Mouse (Mus musculus) gastrocnemius, adult 2 months (tissue): Measurements from ENCODE around the gene Qser1. TPM values are rescaled to one million over a fixed set of nuclear protein-coding genes. Genes with fewer than 3 reads are reported as not detected.

Experiments
- DNase-seq: peaks from one replicate; pipeline ENCODE4 v3.0.0; 2022
- H3K27ac ChIP-seq: fragments of 200-600 bp; 2 replicates; pipeline ENCODE4 v1.8.1; 2022; ENCODE audit warnings: mild to moderate bottlenecking
- H3K4me3 ChIP-seq: fragments of 200-600 bp; 2 replicates; pipeline ENCODE4 v1.8.1; 2022; ENCODE audit warnings: mild to moderate bottlenecking, moderate library complexity
- CTCF ChIP-seq: fragments of 200-600 bp; IDR thresholded peaks from 2 replicates; pipeline ENCODE4 v1.8.1; 2022; ENCODE audit warnings: antibody characterized with exemption, mild to moderate bottlenecking, moderate library complexity
- intact Hi-C: fragments of 180-260 bp; cut with DNase I; formaldehyde crosslinking; loops from one replicate; pipeline ENCODE4 v1.15.1; 2025
- total RNA-seq, 2 experiments: library from RNA; stranded (reverse); gene quantifications; 2 replicates each; pipeline ENCODE4 v1.2.3; 2021

Gene Qser1
- total RNA-seq, 2 experiments from 2014 or later = 53.4 to 64.6 TPM

DNA sequence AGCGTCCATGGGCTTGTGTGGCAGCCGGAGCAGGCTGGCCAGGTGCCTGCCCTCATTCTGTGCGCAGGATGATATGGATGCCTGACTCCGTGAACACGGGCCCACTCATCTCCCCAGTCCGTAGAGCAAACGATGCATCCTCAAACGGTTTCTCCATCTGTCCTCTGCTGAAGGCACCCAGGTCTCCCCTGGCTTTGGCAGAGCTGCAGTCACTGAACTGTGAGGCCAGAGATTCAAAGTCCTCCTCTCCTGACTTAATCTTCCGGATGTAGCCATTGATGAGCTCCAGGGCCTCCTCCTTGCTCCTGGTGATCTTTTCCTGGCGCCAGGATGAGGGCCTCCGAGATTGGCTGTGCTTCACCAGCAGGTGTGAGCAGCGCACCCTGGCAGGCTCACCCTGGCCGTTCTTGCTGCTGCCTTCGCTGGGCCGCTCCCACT is 102.3 kb downstream of the Qser1 start:
- intact Hi-C loops = no loop called here
- TF ChIP-seq CTCF = no peak
- peak; percentile 70 for DNase-seq
- H3K4me3 ChIP-seq = no peak overlapping the region
- H3K27ac ChIP-seq = no peak overlapping the region

DNA sequence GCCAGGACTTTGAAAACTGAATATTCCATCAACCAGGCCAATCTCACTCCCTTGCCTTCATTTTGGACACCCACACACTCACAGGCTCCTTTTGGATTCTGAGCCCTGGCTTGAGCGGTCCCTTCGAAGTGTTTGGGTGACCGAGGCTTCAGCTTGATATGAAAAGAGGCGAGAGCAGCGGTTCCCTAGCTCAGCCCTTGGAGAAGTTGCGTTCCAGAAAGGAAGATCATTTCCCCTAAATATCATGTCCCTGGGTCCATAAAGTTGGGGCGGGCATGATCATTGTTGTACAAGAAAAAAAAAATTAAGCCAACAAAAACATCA is 104.1 kb downstream of the Qser1 start:
- H3K4me3 ChIP-seq = peak overlapping the region; percentile 89
- H3K27ac ChIP-seq = peak overlapping the region; percentile 92
- intact Hi-C loops = no loop called here
- DNase-seq = no peak
- TF ChIP-seq CTCF = no peak

DNA sequence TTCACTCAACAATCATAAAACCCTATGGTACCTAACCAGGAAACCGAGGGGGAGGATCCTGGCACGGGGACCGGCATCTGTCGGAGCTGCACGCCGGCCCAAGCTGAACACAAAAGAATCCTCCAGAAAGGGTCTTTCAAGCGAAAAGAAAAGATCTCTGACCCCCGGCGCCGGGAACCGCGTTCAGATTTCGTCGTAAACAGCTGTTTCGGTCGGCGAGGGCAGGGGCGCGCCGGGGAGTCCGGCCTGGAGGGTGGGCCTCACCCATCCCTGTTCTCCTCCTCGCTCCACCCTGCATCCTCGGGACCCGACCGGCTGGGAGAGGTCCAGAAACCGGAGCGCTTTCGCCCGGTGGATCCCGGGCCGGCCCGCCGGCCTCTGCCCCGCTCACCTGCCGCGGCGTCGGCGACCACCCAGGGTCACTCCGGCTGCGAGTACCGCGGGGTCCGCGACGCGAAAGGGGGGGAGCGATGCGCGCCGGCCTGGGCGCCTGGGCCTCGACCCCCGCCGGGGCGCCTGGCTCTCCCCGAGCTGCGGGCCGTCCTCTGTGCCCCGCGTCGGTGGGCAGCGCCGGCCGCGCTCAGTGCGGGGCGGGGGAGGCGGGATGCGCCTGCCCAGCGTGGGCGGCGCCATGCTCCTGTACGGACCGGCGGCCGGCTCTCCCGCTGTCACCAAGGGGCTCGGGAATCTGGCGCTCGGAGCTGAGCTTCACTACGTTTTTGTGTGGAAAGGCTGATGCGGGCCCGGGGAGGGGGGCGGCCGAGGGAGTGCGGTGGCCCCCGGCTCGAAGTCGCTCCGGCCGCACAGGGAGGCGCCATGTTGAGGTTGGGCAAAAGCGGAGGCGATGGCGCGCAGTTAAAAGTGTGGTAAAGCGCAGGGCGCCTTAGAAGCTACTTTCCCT is 104.7 kb downstream of the Qser1 start, which contains the start of gene Tcp11l1:
Gene Tcp11l1 (minus strand): TSS at position 585 of the 901 bp plus-strand sequence.
- TF ChIP-seq CTCF = no peak
- peak within 1 kb of the TSS; percentile 92 for H3K27ac ChIP-seq
- peak within 1 kb of the TSS; percentile 89 for H3K4me3 ChIP-seq
- peak; percentile 70 for DNase-seq
- intact Hi-C loops = no loop called here

DNA sequence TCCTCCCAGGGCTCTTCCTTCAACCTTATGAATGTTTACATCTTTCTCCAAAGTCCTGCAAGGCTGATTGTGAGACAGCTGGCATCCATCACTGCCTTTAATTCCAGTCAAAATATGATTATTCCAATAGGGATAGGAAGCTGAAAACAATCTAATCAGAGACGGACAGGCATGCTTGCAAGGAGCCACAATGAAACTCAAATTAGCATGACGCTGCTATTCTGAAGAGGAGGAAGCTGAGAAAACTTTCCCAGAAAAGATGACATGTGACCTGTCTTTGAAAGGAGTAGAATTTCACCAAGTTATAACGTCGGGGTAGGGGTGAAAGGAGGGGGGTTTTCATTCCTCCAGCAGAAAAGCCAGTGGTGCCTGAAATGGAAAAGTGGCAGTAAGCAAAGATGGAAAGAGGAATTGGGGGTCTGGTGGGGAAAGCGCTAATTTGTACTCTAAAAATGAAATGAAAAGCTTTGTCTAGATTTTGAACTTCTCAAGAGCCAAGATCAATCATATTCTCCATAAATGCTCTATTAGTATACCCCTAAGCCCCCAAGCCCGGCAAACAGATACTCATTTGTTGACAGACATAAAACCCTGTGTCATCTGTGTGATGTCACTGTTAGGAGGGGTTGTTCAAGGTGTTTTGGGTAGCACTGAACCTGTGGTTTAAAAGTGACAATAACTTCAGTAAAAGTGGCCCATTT is 105.7 kb downstream of the Qser1 start:
- intact Hi-C loops = no loop called here
- no peak for DNase-seq
- Histone ChIP-seq H3K27ac (no peak overlapping the region), H3K4me3 (peak overlapping the region; percentile 89)
- no peak for TF ChIP-seq CTCF

DNA sequence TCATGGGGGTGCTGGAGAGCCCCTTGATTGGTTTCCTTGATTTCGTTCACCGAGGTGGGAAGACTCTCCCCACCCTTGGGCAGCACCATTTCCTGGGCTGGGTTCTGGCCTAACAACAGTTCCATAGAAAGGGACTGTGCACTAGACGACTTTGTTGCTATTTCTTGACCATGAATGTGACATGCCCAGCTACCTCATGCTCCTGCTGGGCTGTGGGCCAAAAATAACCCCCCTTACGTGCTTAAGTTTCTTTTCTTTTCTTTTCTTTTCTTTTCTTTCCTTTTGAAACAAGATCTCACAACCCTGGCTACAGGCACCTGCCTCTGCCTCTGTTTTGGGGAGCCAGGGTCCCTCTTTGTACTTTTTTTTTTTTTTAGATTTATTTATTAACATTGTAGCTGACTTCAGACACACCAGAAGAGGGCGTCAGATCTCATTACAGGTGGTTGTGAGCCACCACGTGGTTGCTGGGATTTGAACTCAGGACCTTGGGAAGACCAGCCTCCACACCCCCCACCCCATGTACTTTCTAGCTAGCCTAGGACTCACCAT is 106.7 kb downstream of the Qser1 start:
- no peak overlapping the region for H3K4me3 ChIP-seq
- intact Hi-C loops = no loop called here
- H3K27ac ChIP-seq = no peak overlapping the region
- no peak for TF ChIP-seq CTCF
- DNase-seq = no peak

Other genes starting within 250 kb of the Qser1 start
- 10 to 100 TPM in 1 of 2 experiments, 1 to 10 TPM in 1; 7.3 to 10.7 TPM for gene Cstf3, start 226.2 kb downstream of the Qser1 start, total RNA-seq
- gene Tcp11l1, start 104.6 kb downstream of the Qser1 start, total RNA-seq = 1 to 10 TPM; 8.6 to 9.2 TPM
- gene Pin1rt1, start 100.4 kb downstream of the Qser1 start, total RNA-seq = not detected
- gene Depdc7, start 73.9 kb downstream of the Qser1 start, total RNA-seq = 1 to 10 TPM; 1.5 to 1.7 TPM
- gene Prrg4, start 33.1 kb upstream of the Qser1 start, total RNA-seq = under 1 TPM; 0.20 to 0.23 TPM
- gene Ccdc73, start 51.0 kb upstream of the Qser1 start, total RNA-seq = 1 to 10 TPM; 3.5 to 3.7 TPM
- gene Eif3m, start 200.3 kb upstream of the Qser1 start, total RNA-seq = 10 to 100 TPM; 90.6 to 91.6 TPM